Mouse (Mus musculus) mouse trophoblast stem cell (cell line): ENCODE data around the gene Vmn1r188.
"Not testable (repeated sequence)": the region's sequence is repeated elsewhere in the genome, so short reads cannot be mapped to it uniquely, and the experiment has no call there.

Source experiments
- in situ Hi-C, 2 experiments: fragments of 300-500 bp; cut with MseI, MboI; formaldehyde crosslinking; loops; 2 replicates in 1 of 2; 3 replicates in 1 of 2; pipeline ENCODE4 v1.15.1; 2025

The Vmn1r188 gene

GRCm38 (mm10) chr13:22084140-22084539 lies at the start of gene Vmn1r188:
Gene Vmn1r188 (plus strand): TSS chr13:22084440.
- in situ Hi-C loops, result not testable (repeated sequence)

GRCm38 (mm10) chr13:22034443-22035266 lies 49.6 kb upstream of the Vmn1r188 start:
- in situ Hi-C loops, result loop anchor here (10.0 to 25.0 kb wide), 3 partner anchors 322 to 1478 kb away; partner anchors contain the start of genes Hist1h2ai (in 1 of the 2), Hist1h2bl (in 1 of the 2), Hist1h2bm (in 1 of the 2) and Hist1h3h (in 1 of the 2)

GRCm38 (mm10) chr13:22035267-22036148 lies 48.7 kb upstream of the Vmn1r188 start, which contains the start of the genes Hist1h2ah and Hist1h2bk:
Gene Hist1h2ah (minus strand): TSS chr13:22035568.
Gene Hist1h2bk (plus strand): TSS chr13:22035870.
- in situ Hi-C loops, result loop anchor here (10.0 to 25.0 kb wide), 3 partner anchors 323 to 1477 kb away; partner anchors contain the start of genes Hist1h2ai (in 1 of the 2), Hist1h2bl (in 1 of the 2), Hist1h2bm (in 1 of the 2) and Hist1h3h (in 1 of the 2)

- in situ Hi-C loops, result loop anchor here (10.0 to 25.0 kb wide), 3 partner anchors 324 to 1476 kb away; partner anchors contain the start of genes Hist1h2ai (in 1 of the 2), Hist1h2bl (in 1 of the 2), Hist1h2bm (in 1 of the 2) and Hist1h3h (in 1 of the 2)
These were observed 47.9 kb upstream of the Vmn1r188 start for GRCm38 (mm10) chr13:22036149-22036956.

GRCm38 (mm10) chr13:22036986-22037385 lies 47.3 kb upstream of the Vmn1r188 start:
- in situ Hi-C loops, result loop anchor here (10.0 to 25.0 kb wide), 3 partner anchors 325 to 1475 kb away; partner anchors contain the start of genes Hist1h2ai (in 1 of the 2), Hist1h2bl (in 1 of the 2), Hist1h2bm (in 1 of the 2) and Hist1h3h (in 1 of the 2)

- in situ Hi-C loops, result loop anchor here (10.0 to 25.0 kb wide), 3 partner anchors 325 to 1475 kb away; partner anchors contain the start of genes Hist1h2ai (in 1 of the 2), Hist1h2bl (in 1 of the 2), Hist1h2bm (in 1 of the 2) and Hist1h3h (in 1 of the 2)
These were observed 46.8 kb upstream of the Vmn1r188 start for GRCm38 (mm10) chr13:22037415-22037814.

GRCm38 (mm10) chr13:22039364-22039763 lies 44.9 kb upstream of the Vmn1r188 start:
- in situ Hi-C loops, result loop anchor here (10.0 to 25.0 kb wide), 3 partner anchors 327 to 1473 kb away; partner anchors contain the start of genes Hist1h2ai (in 1 of the 2), Hist1h2bl (in 1 of the 2), Hist1h2bm (in 1 of the 2) and Hist1h3h (in 1 of the 2)

GRCm38 (mm10) chr13:22039951-22040463 lies 44.2 kb upstream of the Vmn1r188 start:
- in situ Hi-C loops, result loop anchor here (10.0 to 25.0 kb wide), 5 partner anchors 328 to 1485 kb away; partner anchors contain the start of genes Abt1 (in 1 of the 2), Hist1h2ai (in 1 of the 2), Hist1h2bl (in 1 of the 2) and Hist1h2bm (in 1 of the 2)

GRCm38 (mm10) chr13:22040464-22041141 lies 43.6 kb upstream of the Vmn1r188 start:
- in situ Hi-C loops, result loop anchor here (10.0 to 25.0 kb wide), 4 partner anchors 328 to 1484 kb away; partner anchors contain the start of genes Abt1 (in 1 of the 2), Hist1h2ai (in 1 of the 2), Hist1h2bl (in 1 of the 2) and Hist1h2bm (in 1 of the 2)

GRCm38 (mm10) chr13:22041142-22041536 lies 43.1 kb upstream of the Vmn1r188 start, which contains the start of gene Hist1h4i:
Gene Hist1h4i (minus strand): TSS chr13:22041362.
- in situ Hi-C loops, result loop anchor here (10.0 to 25.0 kb wide), 4 partner anchors 329 to 1484 kb away; partner anchors contain the start of genes Abt1 (in 1 of the 2), Hist1h2ai (in 1 of the 2), Hist1h2bl (in 1 of the 2) and Hist1h2bm (in 1 of the 2)

GRCm38 (mm10) chr13:22041651-22042567 lies 42.3 kb upstream of the Vmn1r188 start:
- in situ Hi-C loops, result loop anchor here (10.0 to 25.0 kb wide), 4 partner anchors 330 to 1483 kb away; partner anchors contain the start of genes Abt1 (in 1 of the 2), Hist1h2ai (in 1 of the 2), Hist1h2bl (in 1 of the 2) and Hist1h2bm (in 1 of the 2)

GRCm38 (mm10) chr13:22042568-22043502 lies 41.4 kb upstream of the Vmn1r188 start, which contains the start of the genes Hist1h2ag and Hist1h2bj:
Gene Hist1h2ag (minus strand): TSS chr13:22042944.
Gene Hist1h2bj (plus strand): TSS chr13:22043214.
- in situ Hi-C loops, result loop anchor here (10.0 to 25.0 kb wide), 4 partner anchors 331 to 1482 kb away; partner anchors contain the start of genes Abt1 (in 1 of the 2), Hist1h2ai (in 1 of the 2), Hist1h2bl (in 1 of the 2) and Hist1h2bm (in 1 of the 2)

GRCm38 (mm10) chr13:22043503-22044431 lies 40.5 kb upstream of the Vmn1r188 start:
- in situ Hi-C loops, result loop anchor here (10.0 to 25.0 kb wide), 4 partner anchors 331 to 1481 kb away; partner anchors contain the start of genes Abt1 (in 1 of the 2), Hist1h2ai (in 1 of the 2), Hist1h2bl (in 1 of the 2) and Hist1h2bm (in 1 of the 2)
